Mouse (Mus musculus) urinary bladder, postnatal 14 days (tissue): ENCODE data around the gene Gpr160.

Experiments used
- DNase-seq: peaks from one replicate; pipeline ENCODE4 v3.0.0; 2021; ENCODE audit warnings: low spot score

The Gpr160 gene

GRCm38 (mm10) chr3:30904658-30905057 is 48.9 kb downstream of the Gpr160 start:
- DNase-seq, result no peak

DNA sequence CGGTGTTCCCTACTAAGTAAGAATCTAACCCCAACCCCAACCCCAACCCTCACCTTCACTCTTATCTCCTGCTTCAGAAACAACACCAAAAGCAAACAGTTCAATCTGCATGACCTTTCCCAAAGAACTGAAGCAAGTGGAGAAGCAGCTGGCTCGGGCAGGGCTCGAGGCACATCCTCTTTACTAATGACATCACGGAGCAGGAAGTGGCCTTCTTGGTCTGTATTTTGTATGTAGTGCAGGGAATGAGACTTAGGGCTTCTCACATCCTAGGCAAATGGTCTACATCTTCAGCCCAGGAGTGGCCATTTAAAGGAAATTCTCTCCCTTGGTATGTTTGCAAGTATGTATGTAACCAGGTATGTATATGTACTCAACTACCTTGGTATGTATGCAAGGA is 61.4 kb downstream of the Gpr160 start:
- no peak for DNase-seq

DNA sequence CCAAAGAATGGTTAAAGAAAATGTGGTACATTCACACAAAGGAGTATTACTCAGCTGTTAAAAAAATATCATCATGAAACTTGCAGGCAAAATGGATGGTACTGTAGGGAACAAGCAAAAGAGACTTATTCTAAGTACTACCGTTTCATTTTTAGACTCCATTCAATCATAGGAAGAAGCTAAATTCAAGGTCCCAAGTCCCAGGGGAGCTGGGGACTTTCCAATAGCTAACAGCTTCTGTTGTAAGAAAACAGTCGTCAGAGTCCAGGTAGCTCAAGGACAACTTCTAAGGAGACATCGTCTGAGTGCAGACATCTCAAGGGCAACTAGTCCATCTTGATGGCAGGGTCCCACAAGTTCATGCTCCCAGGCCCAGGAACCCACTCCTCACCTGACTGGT is 71.9 kb downstream of the Gpr160 start:
- no peak for DNase-seq

DNA sequence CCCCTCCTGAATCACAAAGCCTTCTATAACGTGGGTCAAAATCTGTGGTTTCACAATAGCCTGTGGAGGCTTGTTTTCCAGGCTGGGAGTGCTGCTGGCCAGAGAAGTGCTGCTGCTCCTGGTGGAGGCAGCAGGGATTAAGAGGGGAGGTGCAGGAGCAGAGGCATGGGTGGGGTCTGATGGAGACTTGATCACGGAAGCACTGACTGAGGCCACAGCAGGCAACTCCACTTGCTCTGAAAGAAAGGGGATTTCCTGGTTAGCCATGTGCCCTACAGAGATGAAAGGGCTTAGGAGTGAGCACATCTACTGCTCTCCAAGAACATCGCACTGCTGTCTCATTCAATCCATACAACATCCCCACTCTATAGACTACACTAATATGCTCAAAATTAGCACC is 74.1 kb downstream of the Gpr160 start:
- no peak for DNase-seq

- DNase-seq, result no peak
Observed at GRCm38 (mm10) chr3:30934384-30934783, 78.6 kb downstream of the Gpr160 start.
